Mouse (Mus musculus) cortical plate, adult 2 months (tissue): ENCODE results near the gene Lrrc39.
"Not testable (repeated sequence)": the region's sequence is repeated elsewhere in the genome, so short reads cannot be mapped to it uniquely, and the experiment has no call there.

Experiments used
- CTCF ChIP-seq: fragments of 200-500 bp; IDR thresholded peaks from 2 replicates; pipeline ENCODE4 v1.5.1; 2011; ENCODE audit warnings: mild to moderate bottlenecking, control low read depth, low read length; ENCODE audit not compliant: insufficient read depth; ENCODE audit errors: extremely low read depth
- POLR2A ChIP-seq: fragments of 200-500 bp; IDR thresholded peaks from 2 replicates; pipeline ENCODE4 v1.6.1; 2011; ENCODE audit warnings: mild to moderate bottlenecking, low read length, control low read depth; ENCODE audit not compliant: insufficient read depth; ENCODE audit errors: extremely low read depth

- not testable (repeated sequence) for TF ChIP-seq POLR2A, CTCF
Observed at GRCm38 (mm10) chr3:116561315-116561714, 1.5 kb upstream of the Lrrc39 start.
